16 mouse cellular contexts compared by ENCODE assay signal in the genomic region with DNA sequence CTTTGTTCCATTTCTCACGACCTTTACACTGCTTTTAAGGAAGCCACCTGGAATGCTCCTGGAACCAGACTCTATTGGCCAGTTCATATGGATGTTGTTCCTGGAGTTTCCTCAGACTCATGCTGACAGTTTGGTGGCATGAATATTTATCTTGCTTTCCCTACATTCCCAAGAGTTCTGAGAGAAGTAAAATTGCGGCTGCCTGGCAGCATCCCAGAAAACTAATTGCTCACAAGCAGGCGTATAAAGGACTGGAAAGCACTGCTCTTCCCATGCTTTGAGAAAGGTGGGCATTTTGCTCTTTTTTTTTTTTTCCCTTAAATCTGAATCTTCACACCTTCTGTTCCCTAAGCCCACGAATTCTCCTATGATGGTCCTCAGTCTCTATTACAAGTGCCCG.
DNase-seq lines count a peak whose midpoint lies in the region; ATAC-seq and TF ChIP-seq lines count a peak whose summit lies in the region.
"Had no signal": no experiment of that assay in that cellular context is flagged by ENCODE, and none has a peak within 500 bp of the region (broad histone marks: within the 10 kb centered on the region; RNA-seq: fewer than 3 reads in every experiment).

No protein-coding gene starts in this region.

- DNase-seq in forebrain, postnatal 0 days, result peak; percentile 67
- peak; percentile 8 to 15 for DNase-seq in left cerebral cortex, adult 2 months (ENCODE audit: extremely low spot score in 1 of 2, low spot score in 2 of 2)
- no peak for DNase-seq in left cerebral cortex, adult 11 months (ENCODE audit: low spot score)
- peak; percentile 49 to 67 for DNase-seq in left cerebral cortex, postnatal 14 days (ENCODE audit: low spot score in 2 of 2)
- DNase-seq in telencephalon, adult 2 months (ENCODE audit: low read depth, low spot score), result peak; percentile 23
- DNase-seq in urinary bladder, postnatal 25 days (ENCODE audit: low spot score), result no peak
- DNase-seq: adrenal gland, adult 2 months; B cell, adult 2 months; liver, postnatal 0 days; retina, postnatal 1 day had no signal

- ATAC-seq in forebrain, postnatal 0 days, result peak; percentile 29; the same call in 1 of the 2 replicates
- ATAC-seq in forebrain, embryonic 13.5 days, result no peak
- ATAC-seq: intestine, postnatal 0 days; liver, postnatal 0 days; midbrain, embryonic 16.5 days had no signal

- no peaks in the 10 kb centered on the region; the same call in 1 of the 2 replicates for H3K4me1 ChIP-seq in forebrain, postnatal 0 days (ENCODE audit: insufficient read depth)
- H3K4me1 ChIP-seq in forebrain, embryonic 13.5 days, result no peaks in the 10 kb centered on the region
- H3K4me1 ChIP-seq: embryonic facial prominence, embryonic 15.5 days; neural tube, embryonic 12.5 days had no signal

- no peaks in the 10 kb centered on the region for H3K36me3 ChIP-seq in forebrain, postnatal 0 days (ENCODE audit: insufficient read depth)
- no peaks in the 10 kb centered on the region for H3K36me3 ChIP-seq in forebrain, embryonic 13.5 days (ENCODE audit: poor library complexity, severe bottlenecking)
- H3K36me3 ChIP-seq: embryonic facial prominence, embryonic 15.5 days; neural tube, embryonic 12.5 days had no signal

- H3K9ac ChIP-seq in forebrain, postnatal 0 days, result no peak overlapping the region
- H3K9ac ChIP-seq in forebrain, embryonic 13.5 days, result no peak overlapping the region
- H3K9ac ChIP-seq: embryonic facial prominence, embryonic 15.5 days; liver, postnatal 0 days; neural tube, embryonic 12.5 days had no signal

- no peak overlapping the region for H3K27ac ChIP-seq in forebrain, postnatal 0 days (ENCODE audit: low read depth, low read length)
- H3K27ac ChIP-seq in forebrain, embryonic 13.5 days, result no peak overlapping the region
- H3K27ac ChIP-seq in left cerebral cortex, adult 2 months, result no peak overlapping the region
- H3K27ac ChIP-seq: embryonic facial prominence, embryonic 15.5 days; macrophage; neural tube, embryonic 12.5 days had no signal

- no peaks in the 10 kb centered on the region for H3K9me3 ChIP-seq in forebrain, postnatal 0 days (ENCODE audit: low read length)
- no peaks in the 10 kb centered on the region for H3K9me3 ChIP-seq in forebrain, embryonic 13.5 days (replicated peaks)
- H3K9me3 ChIP-seq: embryonic facial prominence, embryonic 15.5 days; neural tube, embryonic 12.5 days had no signal

- no peaks in the 10 kb centered on the region for H3K27me3 ChIP-seq in forebrain, postnatal 0 days (ENCODE audit: insufficient read depth, low read length)
- no peaks in the 10 kb centered on the region for H3K27me3 ChIP-seq in forebrain, embryonic 13.5 days
- H3K27me3 ChIP-seq: embryonic facial prominence, embryonic 15.5 days; neural tube, embryonic 12.5 days had no signal

- H3K4me2 ChIP-seq in forebrain, postnatal 0 days (ENCODE audit: low read depth), result no peak overlapping the region
- H3K4me2 ChIP-seq in forebrain, embryonic 13.5 days, result no peak overlapping the region
- H3K4me2 ChIP-seq: embryonic facial prominence, embryonic 15.5 days; neural tube, embryonic 12.5 days had no signal

- no peak for TF ChIP-seq CTCF in forebrain, postnatal 0 days (IDR thresholded peaks at IDR 0.05; ENCODE audit: low read depth)
- no peak for TF ChIP-seq CTCF in left cerebral cortex, adult 2 months (IDR thresholded peaks at IDR 0.05)

- 40% methylated on average over 5 of the region's 5 CpGs for WGBS in forebrain, postnatal 0 days
- WGBS in forebrain, embryonic 13.5 days, result 72% methylated on average over 5 of the region's 5 CpGs

- no peak overlapping the region for H3K4me3 ChIP-seq in forebrain, postnatal 0 days (ENCODE audit: low read depth, low read length)
- no peak overlapping the region for H3K4me3 ChIP-seq in forebrain, embryonic 13.5 days
- H3K4me3 ChIP-seq in left cerebral cortex, adult 2 months, result no peak overlapping the region
- H3K4me3 ChIP-seq: embryonic facial prominence, embryonic 15.5 days; neural tube, embryonic 12.5 days had no signal

- intact Hi-C loops in left cerebral cortex, adult 2 months (cut with DNase I), result no loop called here
- intact Hi-C loops in left cerebral cortex, postnatal 14 days (cut with DNase I), result no loop called here

Comparison
In these comparisons a context has a peak if more than half of its experiments do, and no peak if none do; other contexts are left out.
1. DNase-seq: peak in forebrain, postnatal 0 days (single experiment), left cerebral cortex, adult 2 months (2 of 2), left cerebral cortex, postnatal 14 days (2 of 2) and telencephalon, adult 2 months (single experiment); none in left cerebral cortex, adult 11 months (single experiment) and urinary bladder, postnatal 25 days (single experiment).